Mouse (Mus musculus) forebrain, embryonic 16.5 days (tissue): ENCODE measurements at regions not wholly inside any gene's neighbourhood (a gene's known extent, or its start where the extent isn't known, plus 50 kb on each side); places are given as distances from the start of the nearest gene placed in this dataset.

Experiments used
- ATAC-seq: fragments of 200-750 bp; cut with Nextera tagmentation; 2 replicates; pipeline ENCODE4 v1.8.0; 2017; ENCODE audit warnings: mild to moderate bottlenecking, moderate library complexity
- H3K27ac ChIP-seq: fragments of 300-500 bp; sonication (generic); 2 replicates; pipeline ENCODE4 v1.5.1; 2014; ENCODE audit warnings: low read length, control low read depth
- H3K27me3 ChIP-seq: fragments of 300-500 bp; sonication (generic); replicated peaks from 2 replicates; pipeline ENCODE4 v1.6.1; 2014; ENCODE audit warnings: low read length; ENCODE audit not compliant: control insufficient read depth, insufficient read depth
- H3K36me3 ChIP-seq: fragments of 300-500 bp; sonication (generic); 2 replicates; pipeline ENCODE4 v1.6.1; 2014; ENCODE audit not compliant: control insufficient read depth, insufficient read depth
- H3K4me1 ChIP-seq: fragments of 300-500 bp; sonication (generic); replicated peaks from 2 replicates; pipeline ENCODE4 v1.6.1; 2014; ENCODE audit warnings: low read length; ENCODE audit not compliant: control insufficient read depth, insufficient read depth
- H3K4me2 ChIP-seq: fragments of 300-500 bp; sonication (generic); 2 replicates; pipeline ENCODE4 v1.6.1; 2014; ENCODE audit warnings: mild to moderate bottlenecking, low read length, control low read depth
- H3K4me3 ChIP-seq: fragments of 300-500 bp; sonication (generic); replicated peaks from 2 replicates; pipeline ENCODE4 v1.5.1; 2014; ENCODE audit warnings: mild to moderate bottlenecking, low read length, control low read depth
- H3K9ac ChIP-seq: fragments of 300-500 bp; sonication (generic); replicated peaks from 2 replicates; pipeline ENCODE4 v1.6.1; 2014; ENCODE audit warnings: low read depth, low read length, control low read depth
- H3K9me3 ChIP-seq: fragments of 300-500 bp; sonication (generic); 2 replicates; pipeline ENCODE4 v1.6.1; 2016; ENCODE audit warnings: low read length; ENCODE audit not compliant: control insufficient read depth
- WGBS: fragments of 180-500 bp; shearing (Covaris S2); extraction: QIAGEN DNeasy Blood & Tissue Kit; methylation state at CpG from one replicate; pipeline ENCODE4 v1.1.7; 2014; 5-methylcytosine and 5-hydroxymethylcytosine counted together

DNA sequence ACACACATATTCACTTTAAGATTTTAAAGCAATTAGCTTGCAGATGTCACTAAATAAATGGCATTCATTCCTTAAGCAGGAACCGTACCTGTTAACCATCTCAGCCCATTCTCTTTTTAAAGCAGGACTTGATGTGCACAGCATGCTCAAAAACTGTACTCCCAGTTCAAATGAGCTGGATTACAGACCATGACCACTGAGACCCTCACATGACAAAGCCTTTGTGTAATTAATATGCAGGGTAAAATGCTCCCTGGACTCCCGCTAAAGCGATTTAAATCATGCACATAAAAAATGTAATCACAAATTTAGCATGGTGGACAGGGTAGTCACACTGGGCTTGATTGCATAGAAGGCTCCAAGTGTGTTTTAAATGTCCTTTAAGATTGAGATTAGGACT is 547.2 kb downstream of the Nr4a2 start:
- Histone ChIP-seq H3K4me3 (no peak overlapping the region), H3K36me3 (no peaks in the 10 kb centered on the region), H3K9me3 (no peaks in the 10 kb centered on the region), H3K4me1 (peaks cover 6% of the 10 kb centered on the region), H3K27me3 (no peaks in the 10 kb centered on the region), H3K4me2 (no peak overlapping the region), H3K27ac (no peak overlapping the region), H3K9ac (no peak overlapping the region)
- WGBS: 39% methylated on average over 3 of the region's 3 CpGs
- no peak for ATAC-seq

GRCm38 (mm10) chr2:56572757-56573156 is 551.0 kb downstream of the Nr4a2 start:
- no peak overlapping the region for H3K4me3 ChIP-seq
- no peaks in the 10 kb centered on the region for H3K9me3 ChIP-seq
- no peak overlapping the region for H3K9ac ChIP-seq
- H3K36me3 ChIP-seq: no peaks in the 10 kb centered on the region
- no peak overlapping the region for H3K4me2 ChIP-seq
- ATAC-seq: no peak
- no peak overlapping the region for H3K27ac ChIP-seq
- 39% methylated on average over 2 of the region's 2 CpGs for WGBS
- H3K4me1 ChIP-seq: peaks cover 6% of the 10 kb centered on the region
- H3K27me3 ChIP-seq: no peaks in the 10 kb centered on the region

- H3K4me1 ChIP-seq: no peaks in the 10 kb centered on the region
- H3K4me2 ChIP-seq: no peak overlapping the region
- H3K4me3 ChIP-seq: no peak overlapping the region
- peak; percentile 61; the same call in 1 of the 2 replicates for ATAC-seq
- H3K36me3 ChIP-seq: no peaks in the 10 kb centered on the region
- H3K9ac ChIP-seq: no peak overlapping the region
- WGBS: 58% methylated on average over 2 of the region's 2 CpGs
- H3K9me3 ChIP-seq: no peaks in the 10 kb centered on the region
- no peaks in the 10 kb centered on the region for H3K27me3 ChIP-seq
- no peak overlapping the region for H3K27ac ChIP-seq
Measured at GRCm38 (mm10) chr2:56561321-56561720, 562.5 kb downstream of the Nr4a2 start.

DNA sequence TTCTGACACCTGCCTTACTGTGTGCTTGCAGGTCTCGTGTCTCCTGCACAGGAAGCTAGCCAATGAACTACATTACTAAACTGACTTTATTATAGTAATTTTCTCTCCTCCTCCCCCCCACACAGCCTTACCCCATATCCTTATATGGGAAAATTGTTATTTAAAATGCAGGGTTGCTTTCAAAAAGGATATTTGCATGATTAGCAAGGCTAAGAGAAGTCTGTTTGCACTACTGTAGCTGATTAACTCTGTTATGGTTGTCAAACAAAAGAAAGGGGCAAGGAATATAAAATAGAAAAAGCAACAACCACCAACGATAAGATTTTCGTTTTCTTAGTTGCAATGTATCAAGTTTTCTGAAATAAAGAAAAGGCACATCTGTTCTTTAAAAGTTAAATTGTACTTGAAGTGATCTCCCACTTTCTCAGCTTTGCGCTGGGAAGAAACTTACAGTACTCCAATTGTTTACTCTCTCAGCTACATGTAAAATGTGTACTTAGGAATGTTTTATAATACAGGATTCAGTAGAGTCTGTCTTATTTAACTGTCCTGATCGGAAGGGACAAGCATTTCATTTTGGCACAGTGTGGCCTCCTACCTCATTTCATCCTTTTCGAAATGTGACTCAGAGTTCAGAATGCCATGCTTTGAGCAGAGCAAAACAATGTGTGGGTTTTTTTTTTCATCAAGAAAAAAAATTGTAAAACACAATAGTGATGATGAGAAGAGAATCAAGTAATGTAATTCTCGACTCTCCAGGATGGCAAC is 571.4 kb downstream of the Nr4a2 start:
- Histone ChIP-seq H3K9me3 (no peaks in the 10 kb centered on the region), H3K27ac (no peak overlapping the region), H3K4me2 (no peak overlapping the region), H3K36me3 (no peaks in the 10 kb centered on the region), H3K9ac (no peak overlapping the region), H3K27me3 (no peaks in the 10 kb centered on the region), H3K4me3 (no peak overlapping the region), H3K4me1 (no peaks in the 10 kb centered on the region; the same call in 1 of the 2 replicates)
- peak; percentile 57; the same call in 1 of the 2 replicates for ATAC-seq
- 62% methylated on average over 7 of the region's 7 CpGs for WGBS

- WGBS: 69% methylated on average over 2 of the region's 2 CpGs
- peak; percentile 72 for ATAC-seq
- Histone ChIP-seq H3K9me3 (no peaks in the 10 kb centered on the region), H3K9ac (no peak overlapping the region), H3K4me1 (no peaks in the 10 kb centered on the region; the same call in 1 of the 2 replicates), H3K27ac (no peak overlapping the region), H3K27me3 (no peaks in the 10 kb centered on the region), H3K4me3 (no peak overlapping the region), H3K4me2 (no peak overlapping the region), H3K36me3 (no peaks in the 10 kb centered on the region)
Measured at GRCm38 (mm10) chr2:56550163-56550562, 573.6 kb downstream of the Nr4a2 start.

DNA sequence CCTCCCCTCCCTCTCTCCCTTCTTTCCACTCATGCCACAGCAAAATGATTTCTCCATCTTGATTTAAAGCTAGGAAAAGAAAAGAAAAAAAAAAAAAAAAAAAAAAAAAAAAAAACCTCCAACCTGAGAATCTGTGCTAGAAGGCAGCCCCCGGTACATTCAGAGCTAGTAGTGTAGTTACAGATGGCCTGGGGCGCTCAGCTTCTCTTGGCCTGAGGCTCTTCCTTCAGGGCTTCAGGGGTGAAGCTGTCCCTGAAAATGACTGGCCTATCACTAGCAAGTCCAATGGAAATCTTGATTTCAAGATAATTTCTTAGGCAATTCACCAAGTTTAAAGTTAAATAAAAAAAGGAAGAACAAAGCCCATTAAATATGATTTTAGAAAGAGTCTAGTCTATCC is 583.1 kb downstream of the Nr4a2 start:
- WGBS: 55% methylated on average over 2 of the region's 2 CpGs
- H3K9me3 ChIP-seq: no peaks in the 10 kb centered on the region
- H3K4me1 ChIP-seq: peaks cover 4% of the 10 kb centered on the region
- no peak overlapping the region for H3K9ac ChIP-seq
- no peak overlapping the region for H3K27ac ChIP-seq
- no peak for ATAC-seq
- H3K4me3 ChIP-seq: no peak overlapping the region
- H3K27me3 ChIP-seq: no peaks in the 10 kb centered on the region
- no peaks in the 10 kb centered on the region for H3K36me3 ChIP-seq
- H3K4me2 ChIP-seq: no peak overlapping the region

GRCm38 (mm10) chr2:56539828-56540227 is 584.0 kb downstream of the Nr4a2 start:
- WGBS: 43% methylated on average over 8 of the region's 8 CpGs
- Histone ChIP-seq H3K4me3 (no peak overlapping the region), H3K9ac (no peak overlapping the region), H3K27me3 (no peaks in the 10 kb centered on the region), H3K4me2 (peak overlapping the region; percentile 17), H3K4me1 (peaks cover 4% of the 10 kb centered on the region), H3K9me3 (no peaks in the 10 kb centered on the region), H3K36me3 (no peaks in the 10 kb centered on the region), H3K27ac (no peak overlapping the region)
- ATAC-seq: peak; percentile 95

DNA sequence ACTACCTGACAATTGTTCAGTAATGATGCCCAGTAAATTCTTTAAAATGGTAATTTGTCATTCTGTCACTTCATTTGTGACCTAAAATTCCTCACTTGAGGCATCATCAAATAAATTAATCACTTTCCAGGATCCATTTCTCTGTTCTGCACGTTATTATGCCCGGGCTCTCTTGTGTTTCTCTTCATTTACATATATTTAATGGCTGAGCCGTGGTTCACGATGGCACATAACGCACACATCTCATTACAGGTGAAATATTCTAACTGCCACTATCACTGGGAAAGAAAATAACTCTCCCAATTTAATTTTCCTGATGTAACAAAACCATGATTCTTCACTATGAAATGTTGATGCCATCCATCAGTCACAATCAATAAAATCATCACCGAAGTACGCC is 604.4 kb downstream of the Nr4a2 start:
- no peaks in the 10 kb centered on the region for H3K27me3 ChIP-seq
- H3K36me3 ChIP-seq: no peaks in the 10 kb centered on the region
- H3K4me3 ChIP-seq: no peak overlapping the region
- no peak overlapping the region for H3K9ac ChIP-seq
- H3K9me3 ChIP-seq: no peaks in the 10 kb centered on the region
- no peak overlapping the region for H3K27ac ChIP-seq
- H3K4me1 ChIP-seq: no peaks in the 10 kb centered on the region
- H3K4me2 ChIP-seq: no peak overlapping the region
- ATAC-seq: no peak
- 50% methylated on average over 7 of the region's 7 CpGs for WGBS
